Mouse (Mus musculus) heart, embryonic 14.5 days (tissue): ENCODE measurements around the gene 1700020A23Rik. TPM values are rescaled to one million over a fixed set of nuclear protein-coding genes. Genes with fewer than 3 reads are reported as not detected.

Experiments
- ATAC-seq: fragments of 200-750 bp; cut with Nextera tagmentation; 2 replicates; pipeline ENCODE4 v1.8.0; 2017; ENCODE audit warnings: low read depth, moderate TSS enrichment; ENCODE audit not compliant: insufficient number of reproducible peaks, insufficient read depth, low FRiP score
- H3K27ac ChIP-seq, 2 experiments: fragments of 200-500 bp in 1 of 2; fragments of 300-500 bp in 1 of 2; sonication (generic) in 1 of 2; replicated peaks in 1 of 2; 2 replicates each; pipeline ENCODE4 v1.5.1; 2012 to 2014; ENCODE audit warnings: low read depth in 2 of 2, low read length in 2 of 2, control low read depth in 1 of 2, mild to moderate bottlenecking in 1 of 2, mixed read lengths in 1 of 2; ENCODE audit not compliant: control insufficient read depth in 1 of 2, insufficient read depth in 1 of 2
- H3K27me3 ChIP-seq: fragments of 300-500 bp; sonication (generic); 2 replicates; pipeline ENCODE4 v1.6.1; 2014; ENCODE audit warnings: mild to moderate bottlenecking, low read length, control low read depth; ENCODE audit not compliant: control insufficient read depth, insufficient read depth
- H3K36me3 ChIP-seq: fragments of 300-500 bp; sonication (generic); 2 replicates; pipeline ENCODE4 v1.6.1; 2014; ENCODE audit warnings: mild to moderate bottlenecking, control low read depth, low read length, mixed read lengths; ENCODE audit not compliant: control insufficient read depth, insufficient read depth
- H3K4me1 ChIP-seq, 2 experiments: fragments of 200-500 bp in 1 of 2; fragments of 300-500 bp in 1 of 2; sonication (generic) in 1 of 2; 2 replicates each; pipeline ENCODE4 v1.6.1; 2012 to 2014; ENCODE audit warnings: low read length in 2 of 2, control low read depth in 1 of 2, mixed read lengths in 1 of 2; ENCODE audit not compliant: control insufficient read depth in 2 of 2, insufficient read depth in 2 of 2
- H3K4me2 ChIP-seq: fragments of 300-500 bp; sonication (generic); 2 replicates; pipeline ENCODE4 v1.6.1; 2014; ENCODE audit warnings: mild to moderate bottlenecking, low read length
- H3K4me3 ChIP-seq, 2 experiments: fragments of 200-500 bp in 1 of 2; fragments of 300-500 bp in 1 of 2; sonication (generic) in 1 of 2; 2 replicates each; pipeline ENCODE4 v1.5.1; 2012 to 2014; ENCODE audit warnings: low read length in 2 of 2, mild to moderate bottlenecking in 2 of 2, control low read depth in 1 of 2, low read depth in 1 of 2, moderate library complexity in 1 of 2; ENCODE audit not compliant: control insufficient read depth in 1 of 2, insufficient read depth in 1 of 2
- H3K9ac ChIP-seq: fragments of 300-500 bp; sonication (generic); 2 replicates; pipeline ENCODE4 v1.6.1; 2014; ENCODE audit warnings: mild to moderate bottlenecking, low read length
- H3K9me3 ChIP-seq: fragments of 300-500 bp; sonication (generic); 2 replicates; pipeline ENCODE4 v1.6.1; 2016; ENCODE audit warnings: low read length, control low read depth; ENCODE audit not compliant: control insufficient read depth
- WGBS: fragments of 180-500 bp; shearing (Covaris S2); extraction: QIAGEN DNeasy Blood & Tissue Kit; methylation state at CpG from one replicate; pipeline ENCODE4 v1.1.7; 2014; 5-methylcytosine and 5-hydroxymethylcytosine counted together
- polyA plus RNA-seq: library from polyadenylated mRNA; unstranded; fragments of >200 nt; fragmentation: Nextera tagmentation; extraction: Ambion mirVana; gene quantifications from 2 replicates; pipeline ENCODE4 v1.2.1, GENCODE M21; 2014

The 1700020A23Rik gene
- polyA plus RNA-seq, 1 experiment from 2014 or later = not detected

DNA sequence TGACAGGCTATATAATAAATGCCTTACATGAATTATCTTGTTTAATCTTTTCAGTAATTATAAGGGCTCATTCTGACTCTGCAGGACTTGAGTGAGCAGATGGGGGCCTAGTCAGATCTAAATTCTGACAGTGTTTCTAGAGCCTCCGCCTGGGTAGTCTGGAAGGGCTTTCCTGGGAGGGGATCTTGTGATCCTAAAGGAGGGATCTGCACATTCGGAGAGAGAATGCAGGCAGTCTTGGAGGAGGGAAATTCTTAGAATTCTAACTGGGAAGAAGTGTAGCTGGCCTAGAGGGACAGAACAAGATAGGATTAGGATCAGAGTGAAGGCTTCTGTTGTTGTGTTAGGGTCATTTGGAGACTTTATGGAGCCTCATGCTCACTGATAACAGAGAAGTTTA, 47.2 kb downstream of the 1700020A23Rik start:
- Histone ChIP-seq H3K4me1 (peaks cover 10 to 37% of the 10 kb centered on the region in 2 experiments), H3K4me2 (no peak overlapping the region), H3K4me3 (no peak overlapping the region), H3K27ac (no peak overlapping the region), H3K27me3 (0 out of 2 replicates have a peak, but pooled peaks cover 11% of the 10 kb centered on the region), H3K9ac (no peak overlapping the region), H3K9me3 (no peaks in the 10 kb centered on the region), H3K36me3 (no peaks in the 10 kb centered on the region)
- no peak for ATAC-seq
- 41% methylated on average over 2 of the region's 2 CpGs for WGBS

DNA sequence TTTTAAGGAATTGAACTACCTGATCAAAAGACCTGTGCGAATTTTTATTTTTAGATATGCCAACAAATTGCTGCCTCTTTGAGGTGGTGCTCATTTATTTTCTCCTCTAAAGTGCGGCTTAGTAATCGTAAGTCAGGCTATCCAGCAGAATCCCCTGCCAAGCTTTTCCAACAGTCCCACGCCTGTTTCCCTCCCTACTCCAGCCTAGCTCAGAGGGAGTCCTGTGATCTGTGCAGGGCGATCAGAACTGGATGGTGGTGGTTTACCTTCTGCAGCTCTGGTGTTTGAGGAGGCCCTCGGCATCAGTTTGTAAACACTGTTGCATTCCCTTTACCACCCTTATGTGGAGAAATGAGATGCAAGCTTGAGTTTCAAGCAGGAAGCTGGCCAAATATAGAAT, 48.4 kb downstream of the 1700020A23Rik start:
- H3K4me2 ChIP-seq = peak overlapping the region; percentile 16; the same call in 1 of the 2 replicates
- H3K4me1 ChIP-seq = peaks cover 10 to 38% of the 10 kb centered on the region in 2 experiments

DNA sequence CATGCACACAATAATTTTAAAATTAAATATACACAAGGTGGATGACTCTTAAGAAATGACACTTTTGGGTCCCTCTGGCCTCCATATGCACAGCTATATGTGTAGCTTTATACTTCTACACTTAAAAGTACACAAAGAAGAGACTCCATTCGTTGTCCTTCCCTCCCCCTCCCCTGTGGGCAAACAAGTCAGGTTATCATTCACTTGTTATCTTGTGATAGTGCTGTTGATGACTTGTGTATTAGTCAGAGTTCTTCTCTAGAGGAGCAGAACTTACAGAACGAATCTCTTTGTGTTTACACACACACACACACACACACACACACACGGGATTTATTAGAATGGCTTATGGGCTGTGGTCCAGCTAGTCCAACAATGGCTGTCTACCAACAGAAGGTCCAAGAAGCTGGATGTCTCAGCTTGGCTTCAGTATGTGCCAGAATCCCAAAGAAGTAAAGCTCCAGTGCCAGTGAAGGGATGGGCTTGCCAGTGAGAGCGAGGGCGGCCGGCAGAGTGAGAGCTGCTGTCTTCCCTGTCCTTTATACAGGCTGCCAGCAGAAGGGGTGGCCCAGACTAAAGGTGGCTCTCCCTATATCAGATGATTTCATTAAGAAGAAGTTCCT, 49.8 kb downstream of the 1700020A23Rik start:
- no peaks in the 10 kb centered on the region for H3K36me3 ChIP-seq
- H3K4me3 ChIP-seq = no peak overlapping the region
- 61% methylated on average over 6 of the region's 6 CpGs for WGBS
- H3K4me2 ChIP-seq = no peak overlapping the region
- no peak overlapping the region for H3K27ac ChIP-seq
- H3K9me3 ChIP-seq = no peaks in the 10 kb centered on the region
- H3K27me3 ChIP-seq = no peaks in the 10 kb centered on the region
- peaks cover 10 to 41% of the 10 kb centered on the region in 2 experiments for H3K4me1 ChIP-seq
- H3K9ac ChIP-seq = no peak overlapping the region; the same call in 1 of the 2 replicates
- ATAC-seq = no peak

More for the DNA sequence above, 48.4 kb downstream of the 1700020A23Rik start:
- Histone ChIP-seq H3K9me3 (no peaks in the 10 kb centered on the region), H3K27me3 (0 out of 2 replicates have a peak, but pooled peaks cover 6% of the 10 kb centered on the region), H3K27ac (peak overlapping the region in 1 of 2 experiments; percentile 44; a peak in 1 of 4 replicates), H3K36me3 (no peaks in the 10 kb centered on the region), H3K4me3 (no peak overlapping the region), H3K9ac (no peak overlapping the region)
- no peak for ATAC-seq
- WGBS = 56% methylated on average over 6 of the region's 6 CpGs

Other genes starting within 250 kb of the 1700020A23Rik start
- 414 and 435 TPM in 2 replicates for gene Snrpb, start 225.9 kb upstream of the 1700020A23Rik start, polyA plus RNA-seq
- gene Tmc2, start 210.1 kb upstream of the 1700020A23Rik start, polyA plus RNA-seq = not detected in 2 replicates
- 110 and 124 TPM in 2 replicates for gene Nop56, start 130.8 kb upstream of the 1700020A23Rik start, polyA plus RNA-seq
- gene Idh3b, start 120.7 kb upstream of the 1700020A23Rik start, polyA plus RNA-seq = 326 and 327 TPM in 2 replicates
- 0.71 and 0.93 TPM in 2 replicates for gene Ebf4, start 110.1 kb upstream of the 1700020A23Rik start, polyA plus RNA-seq
- gene Cpxm1, start 7.7 kb upstream of the 1700020A23Rik start, polyA plus RNA-seq = 22.0 and 26.2 TPM in 2 replicates
- not detected in 2 replicates for gene Gm28372, start within 50 bp of the 1700020A23Rik start, polyA plus RNA-seq
- not detected in 2 replicates for gene Tmem239, start 1.2 kb downstream of the 1700020A23Rik start, polyA plus RNA-seq
- gene Vps16, start 19.1 kb downstream of the 1700020A23Rik start, polyA plus RNA-seq = 40.4 and 43.8 TPM in 2 replicates
- gene Pced1a, start 19.4 kb downstream of the 1700020A23Rik start, polyA plus RNA-seq = 5.2 and 6.7 TPM in 2 replicates
- gene Ptpra, start 45.0 kb downstream of the 1700020A23Rik start, polyA plus RNA-seq = 87.2 and 88.5 TPM in 2 replicates
- gene Mrps26, start 158.5 kb downstream of the 1700020A23Rik start, polyA plus RNA-seq = 72.4 and 75.3 TPM in 2 replicates
- not detected in 2 replicates for gene Oxt, start 170.9 kb downstream of the 1700020A23Rik start, polyA plus RNA-seq
- not detected in 2 replicates for gene Avp, start 177.3 kb downstream of the 1700020A23Rik start, polyA plus RNA-seq
- 14.9 and 15.1 TPM in 2 replicates for gene Fastkd5, start 224.8 kb downstream of the 1700020A23Rik start, polyA plus RNA-seq
- gene Ubox5, start 224.8 kb downstream of the 1700020A23Rik start, polyA plus RNA-seq = 6.9 and 7.5 TPM in 2 replicates
- 0.35 and 0.80 TPM in 2 replicates for gene Lzts3, start 237.5 kb downstream of the 1700020A23Rik start, polyA plus RNA-seq